Mouse (Mus musculus) mouse trophoblast stem cell (cell line): ENCODE data around the gene Zdhhc17.

Experiments
- in situ Hi-C, 2 experiments: fragments of 300-500 bp; cut with MseI, MboI; formaldehyde crosslinking; loops; 2 replicates in 1 of 2; 3 replicates in 1 of 2; pipeline ENCODE4 v1.15.1; 2025

Zdhhc17 gene

GRCm38 (mm10) chr10:111005611-111006488 lies 4.1 kb downstream of the Zdhhc17 start:
- in situ Hi-C loops, result no loop called here

DNA sequence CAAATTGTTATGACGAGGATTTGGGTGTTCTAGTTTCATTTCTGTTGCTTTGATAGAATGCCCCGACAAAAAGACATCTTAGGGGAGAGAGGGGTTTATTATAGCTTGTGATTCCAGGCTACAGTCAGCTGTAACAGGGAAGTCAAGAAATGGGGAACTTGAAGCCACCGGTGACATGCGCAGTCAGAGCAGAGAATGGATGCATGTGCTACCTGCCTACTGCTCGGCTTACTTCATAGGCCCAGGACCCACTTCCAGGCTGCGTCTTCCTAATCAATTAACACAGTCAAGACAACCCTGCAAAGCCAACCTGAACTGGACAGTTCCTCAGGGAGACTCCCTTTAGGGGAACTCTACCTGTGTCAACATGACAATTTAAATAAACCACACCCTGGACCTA lies 5.7 kb downstream of the Zdhhc17 start:
- in situ Hi-C loops, result no loop called here

- in situ Hi-C loops, result no loop called here
These were observed 10.7 kb downstream of the Zdhhc17 start for GRCm38 (mm10) chr10:110999201-110999600.

DNA sequence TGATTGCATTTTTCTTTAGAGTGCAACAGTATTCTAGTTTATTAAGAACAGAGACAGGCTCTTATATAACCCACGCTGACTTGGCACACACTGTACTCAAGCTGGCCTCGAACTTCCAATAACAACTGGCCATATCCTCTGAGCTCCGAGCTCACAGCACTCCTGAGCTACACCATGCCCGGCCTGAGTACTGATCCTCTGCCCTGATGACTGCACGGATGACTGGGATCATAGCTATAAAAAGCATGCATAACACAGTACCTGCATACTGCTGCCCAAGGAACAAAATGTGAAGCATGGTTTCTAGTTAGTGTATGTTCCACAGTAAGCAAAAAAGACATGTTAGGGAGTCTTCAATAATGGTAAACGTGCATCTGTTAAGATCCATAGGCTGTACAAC lies 12.8 kb downstream of the Zdhhc17 start:
- in situ Hi-C loops, result no loop called here

DNA sequence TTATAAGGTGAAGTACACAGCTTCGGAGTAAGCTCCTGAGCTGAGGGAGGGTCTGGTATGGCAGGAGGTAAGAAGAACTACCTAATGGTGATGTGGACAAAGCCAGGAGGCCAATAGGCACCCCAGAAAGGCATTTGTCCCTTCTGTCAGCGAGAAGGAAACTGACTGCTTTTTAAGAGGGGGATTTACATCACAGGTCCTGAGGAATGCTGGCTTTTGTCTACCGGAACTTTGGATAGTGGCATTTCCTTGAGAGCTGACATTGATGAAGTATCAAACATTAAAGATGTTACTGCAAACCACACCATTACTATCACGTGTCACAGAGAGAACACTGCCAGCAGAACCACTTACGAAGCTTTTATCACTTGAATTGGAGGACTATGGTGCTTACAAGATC lies 15.2 kb downstream of the Zdhhc17 start:
- in situ Hi-C loops, result loop anchor here in 1 of 2 experiments (5.0 kb wide), 1 partner anchor 108 kb away; no protein-coding TSS in a partner anchor

- in situ Hi-C loops, result loop anchor here in 1 of 2 experiments (5.0 kb wide), 1 partner anchor 109 kb away; no protein-coding TSS in a partner anchor
These were observed 16.7 kb downstream of the Zdhhc17 start for GRCm38 (mm10) chr10:110993249-110993648.

GRCm38 (mm10) chr10:110992047-110992431 lies 17.9 kb downstream of the Zdhhc17 start:
- in situ Hi-C loops, result loop anchor here in 1 of 2 experiments (5.0 kb wide), 1 partner anchor 110 kb away; no protein-coding TSS in a partner anchor

GRCm38 (mm10) chr10:110991307-110992046 lies 18.5 kb downstream of the Zdhhc17 start:
- in situ Hi-C loops, result loop anchor here in 1 of 2 experiments (5.0 kb wide), 1 partner anchor 111 kb away; no protein-coding TSS in a partner anchor

DNA sequence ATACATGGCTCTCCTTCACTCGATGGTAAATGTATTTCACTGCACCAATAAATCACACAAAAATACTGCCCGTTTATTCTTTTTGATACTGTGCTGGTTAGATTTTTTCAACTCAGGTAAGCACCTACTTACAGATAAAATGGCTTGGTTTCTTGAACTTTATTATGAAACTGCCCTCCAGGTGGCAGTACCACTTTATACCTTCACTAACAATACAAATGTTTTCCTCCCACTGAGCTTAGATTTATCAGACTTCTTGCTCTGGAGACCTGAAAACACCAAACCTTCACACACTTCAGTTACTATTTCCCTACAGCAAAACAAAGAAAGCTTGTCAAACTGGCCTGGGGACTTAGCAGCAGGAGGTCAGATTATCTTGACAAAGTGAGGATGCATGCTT lies 20.2 kb downstream of the Zdhhc17 start:
- in situ Hi-C loops, result loop anchor here (5.0 to 10.0 kb wide), 2 partner anchors 113 to 115 kb away; no protein-coding TSS in a partner anchor

- in situ Hi-C loops, result loop anchor here in 1 of 2 experiments (10.0 kb wide), 1 partner anchor 118 kb away; no protein-coding TSS in a partner anchor
These were observed 23.3 kb downstream of the Zdhhc17 start for GRCm38 (mm10) chr10:110986682-110987081.

DNA sequence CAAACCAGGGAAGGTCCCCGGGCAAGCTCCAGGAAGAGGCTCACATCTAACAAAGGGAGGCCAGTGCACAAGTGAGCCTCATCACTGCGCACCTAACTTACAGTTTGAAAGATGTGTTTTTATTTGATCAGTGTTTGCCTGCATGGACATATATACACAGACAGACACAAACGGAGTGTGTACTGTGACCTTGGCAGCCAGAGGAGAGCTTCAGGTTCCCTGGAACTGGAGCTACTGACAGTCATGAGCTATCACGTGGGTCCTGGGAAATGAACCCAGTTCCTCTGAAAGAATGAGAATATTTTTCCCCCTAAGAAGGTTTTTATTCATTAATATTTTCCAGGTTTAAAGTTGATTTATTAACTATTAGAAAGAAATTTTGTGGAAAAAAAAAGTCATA lies 27.2 kb downstream of the Zdhhc17 start:
- in situ Hi-C loops, result loop anchor here in 1 of 2 experiments (10.0 kb wide), 1 partner anchor 122 kb away; no protein-coding TSS in a partner anchor

GRCm38 (mm10) chr10:110980441-110980840 lies 29.5 kb downstream of the Zdhhc17 start:
- in situ Hi-C loops, result loop anchor here in 1 of 2 experiments (10.0 kb wide), 1 partner anchor 124 kb away; no protein-coding TSS in a partner anchor

DNA sequence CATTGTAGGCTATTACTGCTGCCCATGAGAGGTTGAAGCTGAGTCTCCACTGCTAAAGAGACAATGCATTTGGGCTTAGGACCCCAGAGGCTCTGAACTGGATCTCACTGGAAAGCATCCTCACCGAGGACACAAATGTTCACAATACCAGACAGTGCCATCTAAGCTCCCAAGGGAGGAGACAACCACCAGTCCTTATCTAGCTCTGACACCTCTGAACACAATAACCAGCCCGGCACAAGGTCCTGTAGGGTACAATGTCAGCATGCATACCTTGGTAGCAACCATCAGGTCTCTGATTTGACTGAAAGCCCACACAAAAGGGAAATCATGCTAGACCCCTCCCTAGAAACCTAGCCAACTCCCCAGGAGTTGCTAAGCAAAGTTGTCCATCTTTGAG lies 30.5 kb downstream of the Zdhhc17 start:
- in situ Hi-C loops, result loop anchor here (10.0 kb wide), 1 partner anchor 185 kb away; no protein-coding TSS in a partner anchor

- in situ Hi-C loops, result loop anchor here (10.0 kb wide), 1 partner anchor 183 kb away; no protein-coding TSS in a partner anchor
These were observed 32.6 kb downstream of the Zdhhc17 start for GRCm38 (mm10) chr10:110977379-110977778.

DNA sequence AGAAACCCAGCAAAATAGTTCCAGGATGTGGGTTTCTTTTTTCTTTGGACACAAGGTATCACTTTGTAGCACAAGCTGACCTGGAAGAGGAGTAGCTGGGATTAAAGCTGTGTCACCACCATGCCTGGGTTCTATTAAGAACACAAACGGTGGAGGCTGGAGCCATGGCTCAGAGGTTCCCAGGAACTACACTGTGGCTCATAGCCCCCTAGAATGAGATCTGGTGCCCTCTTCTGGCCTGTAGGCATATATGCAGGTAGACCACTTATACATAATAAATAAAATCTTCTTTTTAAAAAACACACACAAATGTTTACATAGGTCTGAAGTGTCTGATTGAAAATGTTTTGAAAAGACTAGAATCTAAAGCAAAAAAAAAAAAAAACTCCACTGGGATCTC lies 33.9 kb downstream of the Zdhhc17 start:
- in situ Hi-C loops, result loop anchor here (10.0 kb wide), 1 partner anchor 181 kb away; no protein-coding TSS in a partner anchor

- in situ Hi-C loops, result loop anchor here (10.0 kb wide), 1 partner anchor 180 kb away; no protein-coding TSS in a partner anchor
These were observed 35.1 kb downstream of the Zdhhc17 start for GRCm38 (mm10) chr10:110974885-110975284.

DNA sequence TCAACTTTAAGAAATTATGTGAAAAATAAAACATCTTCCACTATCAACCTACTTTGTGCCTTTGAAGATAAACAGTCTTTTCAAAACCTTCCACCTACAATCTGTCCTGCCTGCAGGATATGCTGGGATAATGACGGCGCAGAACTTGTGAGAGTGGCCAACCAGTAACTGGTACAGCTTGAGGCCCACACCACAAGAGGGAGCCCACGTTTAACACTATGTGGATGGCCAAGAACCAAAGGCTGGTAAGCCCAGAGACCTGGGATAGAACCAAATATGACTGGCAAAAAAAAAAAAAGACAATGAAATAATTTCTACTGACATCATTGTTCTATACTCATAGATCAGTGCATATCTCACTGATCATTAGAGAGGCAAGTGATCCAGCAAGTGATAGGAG lies 35.5 kb downstream of the Zdhhc17 start:
- in situ Hi-C loops, result loop anchor here (10.0 kb wide), 1 partner anchor 180 kb away; no protein-coding TSS in a partner anchor

- in situ Hi-C loops, result loop anchor here (10.0 kb wide), 1 partner anchor 177 kb away; no protein-coding TSS in a partner anchor
These were observed 37.9 kb downstream of the Zdhhc17 start for GRCm38 (mm10) chr10:110971998-110972397.

- in situ Hi-C loops, result loop anchor here (10.0 kb wide), 1 partner anchor 177 kb away; no protein-coding TSS in a partner anchor
These were observed 38.5 kb downstream of the Zdhhc17 start for GRCm38 (mm10) chr10:110971483-110971882.

- in situ Hi-C loops, result loop anchor here (10.0 kb wide), 1 partner anchor 176 kb away; no protein-coding TSS in a partner anchor
These were observed 38.9 kb downstream of the Zdhhc17 start for GRCm38 (mm10) chr10:110971044-110971443.

- in situ Hi-C loops, result no loop called here
These were observed 47.8 kb downstream of the Zdhhc17 start for GRCm38 (mm10) chr10:110962172-110962571.
